Mouse (Mus musculus) embryonic facial prominence, embryonic 14.5 days (tissue): ENCODE measurements around the gene Gnaq. TPM values are rescaled to one million over a fixed set of nuclear protein-coding genes. Genes with fewer than 3 reads are reported as not detected.

Experiments used
- ATAC-seq: fragments of 200-750 bp; cut with Nextera tagmentation; 2 replicates; pipeline ENCODE4 v1.8.0; 2017; ENCODE audit warnings: low read depth, moderate number of reproducible peaks, moderate TSS enrichment
- DNase-seq: peaks from one replicate; pipeline ENCODE4 v3.0.0-alpha.2; 2015; ENCODE audit warnings: low spot score
- H3K27ac ChIP-seq: fragments of 300-500 bp; sonication (generic); replicated peaks from 2 replicates; pipeline ENCODE4 v1.5.1; 2014; ENCODE audit warnings: low read depth, mild to moderate bottlenecking, low read length, moderate library complexity
- H3K27me3 ChIP-seq: fragments of 300-500 bp; sonication (generic); replicated peaks from 2 replicates; pipeline ENCODE4 v1.6.1; 2014; ENCODE audit warnings: low read length; ENCODE audit not compliant: control insufficient read depth, insufficient read depth
- H3K36me3 ChIP-seq: fragments of 300-500 bp; sonication (generic); 2 replicates; pipeline ENCODE4 v1.6.1; 2014; ENCODE audit warnings: low read length, mixed read lengths; ENCODE audit not compliant: control insufficient read depth, insufficient read depth
- H3K4me1 ChIP-seq: fragments of 300-500 bp; sonication (generic); 2 replicates; pipeline ENCODE4 v1.6.1; 2014; ENCODE audit warnings: antibody characterized with exemption, low read length; ENCODE audit not compliant: control insufficient read depth, insufficient read depth
- H3K4me2 ChIP-seq: fragments of 300-500 bp; sonication (generic); 2 replicates; pipeline ENCODE4 v1.6.1; 2014; ENCODE audit warnings: low read depth, mild to moderate bottlenecking, low read length, moderate library complexity, mixed read lengths
- H3K4me3 ChIP-seq: fragments of 300-500 bp; sonication (generic); 2 replicates; pipeline ENCODE4 v1.5.1; 2014; ENCODE audit warnings: low read depth, mild to moderate bottlenecking, low read length
- H3K9ac ChIP-seq: fragments of 300-500 bp; sonication (generic); 2 replicates; pipeline ENCODE4 v1.6.1; 2014; ENCODE audit warnings: low read depth, mild to moderate bottlenecking, low read length, moderate library complexity, mixed read lengths
- H3K9me3 ChIP-seq: fragments of 300-500 bp; sonication (generic); 2 replicates; pipeline ENCODE4 v1.6.1; 2016; ENCODE audit warnings: low read length; ENCODE audit not compliant: control insufficient read depth
- WGBS: fragments of 180-500 bp; shearing (Covaris S2); extraction: QIAGEN DNeasy Blood & Tissue Kit; methylation state at CpG from one replicate; pipeline ENCODE4 v1.1.7; 2014; 5-methylcytosine and 5-hydroxymethylcytosine counted together
- polyA plus RNA-seq: library from polyadenylated mRNA; unstranded; fragments of >200 nt; fragmentation: Nextera tagmentation; extraction: Ambion mirVana; gene quantifications from 2 replicates; pipeline ENCODE4 v1.2.1, GENCODE M21; 2014

Gene Gnaq
- polyA plus RNA-seq, 1 experiment from 2014 or later: 18.3 TPM

- ATAC-seq: no peak
- Histone ChIP-seq H3K27ac (no peak overlapping the region), H3K36me3 (no peaks in the 10 kb centered on the region)
These were observed 19.3 kb upstream of the Gnaq start for GRCm38 (mm10) chr19:16113295-16113694.

DNA sequence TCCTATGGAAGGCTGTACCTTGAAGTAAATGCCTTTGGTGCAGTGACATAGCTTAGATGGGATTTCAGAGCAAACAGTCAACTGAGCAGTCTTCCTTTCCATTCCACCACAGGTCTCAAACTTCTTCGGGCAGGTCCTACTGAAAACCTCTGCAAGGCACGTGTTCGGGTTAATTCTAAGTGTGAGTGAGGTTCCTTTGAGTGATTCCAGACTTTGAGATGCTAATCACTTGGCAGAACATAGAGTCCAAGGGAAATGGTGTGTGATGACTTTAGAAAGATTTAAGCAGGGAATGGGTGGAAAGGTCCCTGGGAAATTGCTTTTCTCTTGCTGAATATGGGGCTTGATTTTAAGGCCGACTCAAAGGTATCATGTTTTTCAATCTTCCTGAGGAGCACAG, 14.2 kb upstream of the Gnaq start:
- DNase-seq: no peak
- H3K27ac ChIP-seq: no peak overlapping the region
- 72% methylated on average over 4 of the region's 4 CpGs for WGBS
- H3K9me3 ChIP-seq: no peaks in the 10 kb centered on the region
- H3K4me2 ChIP-seq: no peak overlapping the region
- no peak for ATAC-seq
- H3K4me3 ChIP-seq: no peak overlapping the region
- no peaks in the 10 kb centered on the region for H3K36me3 ChIP-seq
- no peaks in the 10 kb centered on the region for H3K27me3 ChIP-seq
- no peak overlapping the region for H3K9ac ChIP-seq
- H3K4me1 ChIP-seq: peaks cover 5% of the 10 kb centered on the region; the same call in 1 of the 2 replicates

More at GRCm38 (mm10) chr19:16113295-16113694, 19.3 kb upstream of the Gnaq start:
- DNase-seq: no peak
- 72% methylated on average over 1 of the region's 1 CpGs for WGBS
- no peak overlapping the region for H3K4me2 ChIP-seq
- no peaks in the 10 kb centered on the region for H3K9me3 ChIP-seq
- H3K27me3 ChIP-seq: no peaks in the 10 kb centered on the region
- no peaks in the 10 kb centered on the region for H3K4me1 ChIP-seq
- H3K9ac ChIP-seq: no peak overlapping the region
- H3K4me3 ChIP-seq: no peak overlapping the region

GRCm38 (mm10) chr19:16121301-16121700, 11.3 kb upstream of the Gnaq start:
- WGBS: 17% methylated on average over 2 of the region's 2 CpGs
- Histone ChIP-seq H3K4me3 (no peak overlapping the region), H3K36me3 (no peaks in the 10 kb centered on the region), H3K4me2 (no peak overlapping the region), H3K27me3 (no peaks in the 10 kb centered on the region), H3K9me3 (no peaks in the 10 kb centered on the region), H3K9ac (no peak overlapping the region), H3K27ac (peak overlapping the region; percentile 15; the same call in 1 of the 2 replicates), H3K4me1 (peaks cover 5% of the 10 kb centered on the region; the same call in 1 of the 2 replicates)
- ATAC-seq: no peak
- peak; percentile 72 for DNase-seq

DNA sequence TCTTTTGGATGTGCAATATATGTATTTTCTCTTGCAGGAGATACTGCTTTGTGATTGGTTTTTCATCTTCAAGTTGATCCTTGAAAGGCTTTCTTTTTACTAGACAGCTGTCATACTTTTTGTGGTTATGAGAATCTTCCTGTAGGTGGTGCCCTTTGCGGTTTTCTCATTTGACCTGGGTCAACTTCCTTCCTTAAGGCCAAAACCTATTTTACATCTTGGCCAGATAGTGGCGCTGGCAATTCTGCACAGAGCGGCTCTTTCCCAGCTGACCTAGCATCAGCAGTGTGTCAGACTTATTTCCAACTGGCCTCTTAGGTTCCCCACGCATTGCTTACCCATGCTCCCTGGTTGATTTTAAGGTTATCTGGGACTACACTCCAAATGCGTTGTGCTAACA, 3.9 kb upstream of the Gnaq start:
- WGBS: 49% methylated on average over 5 of the region's 5 CpGs
- H3K4me3 ChIP-seq: no peak overlapping the region
- no peaks in the 10 kb centered on the region for H3K36me3 ChIP-seq
- no peaks in the 10 kb centered on the region for H3K27me3 ChIP-seq
- peaks cover 11% of the 10 kb centered on the region for H3K4me1 ChIP-seq
- no peak overlapping the region for H3K27ac ChIP-seq
- no peaks in the 10 kb centered on the region for H3K9me3 ChIP-seq
- no peak overlapping the region for H3K4me2 ChIP-seq
- no peak for DNase-seq
- H3K9ac ChIP-seq: no peak overlapping the region
- ATAC-seq: no peak

DNA sequence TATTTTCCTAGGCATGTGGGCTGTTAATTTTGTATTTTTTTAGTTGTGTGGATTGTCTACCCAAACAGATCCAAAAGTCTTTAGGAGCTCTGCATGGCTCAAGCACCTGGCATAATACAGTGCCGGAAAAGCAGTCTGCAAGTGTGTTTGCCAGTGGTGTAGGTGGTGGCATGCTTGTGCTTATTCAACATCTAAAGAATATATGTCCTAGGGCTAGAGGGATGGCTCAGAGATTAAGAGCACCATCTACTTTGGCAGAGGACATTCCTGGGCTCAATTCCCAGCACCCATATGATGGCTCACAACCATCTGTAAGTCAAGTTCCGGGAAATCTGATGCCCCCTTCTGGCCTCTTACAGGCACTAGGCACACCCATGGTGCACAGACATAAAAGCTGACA, 3.5 kb upstream of the Gnaq start:
- no peak overlapping the region for H3K4me3 ChIP-seq
- H3K4me1 ChIP-seq: peaks cover 11% of the 10 kb centered on the region
- no peaks in the 10 kb centered on the region for H3K36me3 ChIP-seq
- H3K4me2 ChIP-seq: no peak overlapping the region
- H3K27ac ChIP-seq: no peak overlapping the region
- no peak for ATAC-seq
- no peaks in the 10 kb centered on the region for H3K27me3 ChIP-seq
- no peaks in the 10 kb centered on the region for H3K9me3 ChIP-seq
- no peak overlapping the region for H3K9ac ChIP-seq
- DNase-seq: no peak
- WGBS: 89% methylated on average over 2 of the region's 2 CpGs

DNA sequence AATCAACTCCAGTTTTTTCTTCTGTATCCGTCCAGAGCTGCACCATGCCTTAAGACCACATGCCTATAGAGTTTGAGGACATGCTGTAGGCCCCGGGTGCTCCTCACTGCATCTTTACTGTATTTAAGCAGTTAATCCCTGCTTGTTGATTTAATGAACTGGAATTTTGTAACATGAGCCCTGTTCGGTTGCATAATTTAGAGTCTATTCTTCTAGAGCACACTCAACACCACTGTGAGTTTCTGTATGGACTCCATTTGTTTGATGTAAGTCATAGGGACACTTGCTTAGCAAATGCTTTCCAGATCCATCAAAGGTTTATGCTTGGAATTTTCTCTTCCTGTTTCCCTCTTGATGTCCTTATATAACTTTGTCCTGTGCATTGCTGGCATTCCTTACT, 2.2 kb upstream of the Gnaq start:
- Histone ChIP-seq H3K4me1 (peaks cover 18% of the 10 kb centered on the region), H3K4me3 (no peak overlapping the region), H3K36me3 (no peaks in the 10 kb centered on the region), H3K27me3 (no peaks in the 10 kb centered on the region), H3K4me2 (no peak overlapping the region), H3K9ac (no peak overlapping the region), H3K9me3 (no peaks in the 10 kb centered on the region), H3K27ac (no peak overlapping the region)
- DNase-seq (peak; percentile 63), ATAC-seq (no peak)
- WGBS: 17% methylated on average over 3 of the region's 3 CpGs

GRCm38 (mm10) chr19:16131831-16132230, 800 bp upstream of the Gnaq start:
- Histone ChIP-seq H3K4me2 (peak overlapping the region; percentile 76), H3K4me3 (peak overlapping the region; percentile 91), H3K4me1 (peaks cover 21% of the 10 kb centered on the region), H3K27me3 (no peaks in the 10 kb centered on the region), H3K27ac (peak overlapping the region; percentile 97), H3K9ac (peak overlapping the region; percentile 98), H3K9me3 (no peaks in the 10 kb centered on the region), H3K36me3 (no peaks in the 10 kb centered on the region)
- ATAC-seq: no peak
- WGBS: 10% methylated on average over 6 of the region's 6 CpGs
- DNase-seq: no peak

DNA sequence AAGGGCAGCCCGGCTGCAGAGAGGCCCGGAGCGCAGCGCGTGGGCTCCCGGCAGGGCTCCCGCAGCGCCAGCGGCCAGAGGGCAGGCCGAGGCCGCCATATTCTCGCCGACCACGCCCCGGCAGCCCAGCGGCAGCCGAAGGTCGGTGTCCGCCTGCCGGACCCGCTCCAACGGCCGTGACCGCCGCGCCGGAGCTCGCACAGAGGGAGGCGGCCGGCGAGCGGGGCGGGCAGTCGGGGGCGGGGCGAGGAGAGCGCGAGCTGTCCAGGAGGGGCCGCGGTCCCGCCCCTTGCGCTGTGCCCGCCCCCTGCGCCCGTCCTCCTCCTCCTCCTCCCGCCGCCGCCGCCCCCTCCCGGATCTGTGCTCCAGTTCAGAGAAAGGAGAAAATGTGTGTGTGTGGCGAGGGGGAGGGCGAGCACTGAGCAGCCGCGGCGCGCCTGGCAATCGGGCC, 266 bp upstream of the Gnaq start:
- H3K27me3 ChIP-seq: no peaks in the 10 kb centered on the region
- H3K27ac ChIP-seq: peak overlapping the region; percentile 97
- ATAC-seq (peak; percentile 93), DNase-seq (peak; percentile 96)
- peak overlapping the region; percentile 98 for H3K9ac ChIP-seq
- H3K4me3 ChIP-seq: peak overlapping the region; percentile 91
- H3K4me2 ChIP-seq: peak overlapping the region; percentile 76
- no peaks in the 10 kb centered on the region for H3K36me3 ChIP-seq
- no peaks in the 10 kb centered on the region for H3K9me3 ChIP-seq
- peaks cover 21% of the 10 kb centered on the region for H3K4me1 ChIP-seq
- WGBS: 2% methylated on average over 15 of the region's 57 CpGs
